In the genomic region with DNA sequence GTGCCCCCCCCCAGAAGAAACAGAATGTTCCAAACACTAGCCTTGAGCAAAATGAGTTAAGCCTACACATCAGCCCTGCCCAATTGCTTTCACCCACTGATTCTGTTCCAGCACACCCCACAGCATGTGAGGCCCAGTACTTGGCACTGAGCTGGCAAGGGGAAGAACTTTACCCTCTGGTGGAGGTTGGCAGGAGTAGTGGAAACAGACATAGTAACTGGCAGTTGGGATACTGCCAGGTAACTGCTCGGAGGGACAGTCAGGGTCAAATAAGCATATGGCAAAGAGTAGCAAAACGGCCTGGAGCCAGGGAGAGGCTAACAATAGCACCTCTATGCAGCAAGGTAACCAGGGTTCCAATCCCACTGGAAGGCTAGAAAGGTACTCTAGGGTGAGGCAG, we compare ENCODE assay signal across 13 mouse cellular contexts. TPM values are rescaled to one million over a fixed set of nuclear protein-coding genes. Genes with fewer than 3 reads are reported as not detected.
A peak's percentile ranks its signal among the peaks of the same experiment; 100 is the strongest.
DNase-seq lines count a peak whose midpoint lies in the region; ATAC-seq lines count a peak whose summit lies in the region.
"Had no signal": no experiment of that assay in that cellular context is flagged by ENCODE, and none has a peak within 500 bp of the region (broad histone marks: within the 10 kb centered on the region; RNA-seq: fewer than 3 reads in every experiment).

No protein-coding gene starts in this region.

- H3K27me3 ChIP-seq in hindbrain, embryonic 16.5 days (replicated peaks; ENCODE audit: control insufficient read depth, insufficient read depth, low read length) = no peaks in the 10 kb centered on the region
- H3K27me3 ChIP-seq in hindbrain, embryonic 10.5 days (ENCODE audit: insufficient read depth, poor library complexity, severe bottlenecking) = no peaks in the 10 kb centered on the region
- H3K27me3 ChIP-seq: midbrain, embryonic 12.5 days; Patski had no signal

- no peak overlapping the region for H3K4me2 ChIP-seq in hindbrain, embryonic 16.5 days (ENCODE audit: low read length)
- H3K4me2 ChIP-seq: midbrain, embryonic 12.5 days had no signal

- H3K27ac ChIP-seq in hindbrain, embryonic 16.5 days (ENCODE audit: low read depth, low read length) = no peak overlapping the region
- H3K27ac ChIP-seq in hindbrain, embryonic 10.5 days = no peak overlapping the region
- H3K27ac ChIP-seq: liver, embryonic 14.5 days; midbrain, embryonic 12.5 days had no signal

- H3K9ac ChIP-seq in hindbrain, embryonic 16.5 days (ENCODE audit: low read depth, low read length) = no peak overlapping the region
- H3K9ac ChIP-seq: liver, embryonic 14.5 days; midbrain, embryonic 12.5 days had no signal

- H3K9me3 ChIP-seq in hindbrain, embryonic 16.5 days (ENCODE audit: control insufficient read depth, low read length) = no peaks in the 10 kb centered on the region
- no peaks in the 10 kb centered on the region for H3K9me3 ChIP-seq in hindbrain, embryonic 10.5 days
- H3K9me3 ChIP-seq: midbrain, embryonic 12.5 days had no signal

- 63% methylated on average over 2 of the region's 2 CpGs for WGBS in hindbrain, embryonic 16.5 days
- 77% methylated on average over 2 of the region's 2 CpGs for WGBS in hindbrain, embryonic 10.5 days

- peak; percentile 40 to 48 for DNase-seq in adrenal gland, adult (ENCODE audit: inconsistent age in 2 of 2, low spot score in 1 of 2)
- DNase-seq in adrenal gland, postnatal 25 days = no peak
- DNase-seq in hindbrain, embryonic 10.5 days (ENCODE audit: low spot score) = no peak
- peak; percentile 56 to 75 for DNase-seq in gastrocnemius, adult 8-10 months (ENCODE audit: low spot score in 2 of 2)
- peak; percentile 95 for DNase-seq in kidney, adult 9 months
- no peak for DNase-seq in spleen, adult 12 weeks (ENCODE audit: low spot score)
- no peak for DNase-seq in embryo, embryonic 10.5 days (ENCODE audit: low spot score)

- no peak overlapping the region for H3K4me3 ChIP-seq in hindbrain, embryonic 16.5 days (ENCODE audit: low read length)
- H3K4me3 ChIP-seq in hindbrain, embryonic 10.5 days = no peak overlapping the region
- H3K4me3 ChIP-seq: midbrain, embryonic 12.5 days had no signal

- H3K36me3 ChIP-seq in hindbrain, embryonic 16.5 days (ENCODE audit: control insufficient read depth, insufficient read depth, low read length) = no peaks in the 10 kb centered on the region
- H3K36me3 ChIP-seq in hindbrain, embryonic 10.5 days = no peaks in the 10 kb centered on the region
- H3K36me3 ChIP-seq: midbrain, embryonic 12.5 days had no signal

- no peaks in the 10 kb centered on the region for H3K4me1 ChIP-seq in hindbrain, embryonic 16.5 days (ENCODE audit: control insufficient read depth, insufficient read depth, low read depth, low read length)
- H3K4me1 ChIP-seq in hindbrain, embryonic 10.5 days (replicated peaks) = no peaks in the 10 kb centered on the region
- H3K4me1 ChIP-seq: midbrain, embryonic 12.5 days had no signal

- ATAC-seq in hindbrain, embryonic 16.5 days = peak; percentile 80
- ATAC-seq: Patski had no signal

RNA-seq across cellular contexts. Expression of a gene that starts 7.2 kb away (rescaled TPM):
- 44.7 and 70.5 TPM in 2 replicates for total RNA-seq in adrenal gland, postnatal 25 days (2021)
- 33.9 and 35.6 TPM in 2 replicates for polyA plus RNA-seq in hindbrain, embryonic 16.5 days (2015; fragmentation: Nextera tagmentation; extraction: Ambion mirVana)
- polyA plus RNA-seq in hindbrain, embryonic 10.5 days (2016; fragmentation: Nextera tagmentation; extraction: Ambion mirVana) = 16.8 and 19.4 TPM in 2 replicates
- 1 to 10 TPM; 4.2 to 7.9 (median 6.0) TPM for total RNA-seq in gastrocnemius, adult 8-10 months (2022)

RNA-seq across cellular contexts. Expression of a gene that starts 8.0 kb away (rescaled TPM):
- not detected in 2 replicates for total RNA-seq in adrenal gland, postnatal 25 days (2021)
- polyA plus RNA-seq in hindbrain, embryonic 16.5 days (2015; fragmentation: Nextera tagmentation; extraction: Ambion mirVana) = not detected in 2 replicates
- polyA plus RNA-seq in hindbrain, embryonic 10.5 days (2016; fragmentation: Nextera tagmentation; extraction: Ambion mirVana) = not detected in 2 replicates
- total RNA-seq in gastrocnemius, adult 8-10 months (2022) = not detected
- total RNA-seq: granulocyte monocyte progenitor cell, adult 5-6 weeks had no signal
- polyA plus RNA-seq: liver, embryonic 14.5 days; midbrain, embryonic 12.5 days; Patski; stomach, embryonic 14.5 days had no signal

RNA-seq across cellular contexts. Expression of a gene that starts 10.9 kb away (rescaled TPM):
- 0.06 TPM in 1 of 2 replicates, not detected in the other for total RNA-seq in adrenal gland, postnatal 25 days (2021)
- polyA plus RNA-seq in hindbrain, embryonic 16.5 days (2015; fragmentation: Nextera tagmentation; extraction: Ambion mirVana) = 0.14 and 0.55 TPM in 2 replicates
- not detected in 2 replicates for polyA plus RNA-seq in hindbrain, embryonic 10.5 days (2016; fragmentation: Nextera tagmentation; extraction: Ambion mirVana)
- 1,000 to 10,000 TPM; 1,586 to 2,341 (median 2,026) TPM for total RNA-seq in gastrocnemius, adult 8-10 months (2022)
- total RNA-seq: granulocyte monocyte progenitor cell, adult 5-6 weeks had no signal
- polyA plus RNA-seq: midbrain, embryonic 12.5 days had no signal

RNA-seq across cellular contexts. Expression of a gene that starts 56.4 kb away (rescaled TPM):
- total RNA-seq in adrenal gland, postnatal 25 days (2021) = 103 and 180 TPM in 2 replicates
- 1.9 and 2.5 TPM in 2 replicates for polyA plus RNA-seq in hindbrain, embryonic 16.5 days (2015; fragmentation: Nextera tagmentation; extraction: Ambion mirVana)
- 0.32 and 0.85 TPM in 2 replicates for polyA plus RNA-seq in hindbrain, embryonic 10.5 days (2016; fragmentation: Nextera tagmentation; extraction: Ambion mirVana)
- 1 to 10 TPM; 1.7 to 3.9 (median 3.1) TPM for total RNA-seq in gastrocnemius, adult 8-10 months (2022)

Comparison
In these comparisons a context has a peak if more than half of its experiments do, and no peak if none do; other contexts are left out.
1. DNase-seq: peak in adrenal gland, adult (2 of 2), gastrocnemius, adult 8-10 months (2 of 2) and kidney, adult 9 months (single experiment); none in adrenal gland, postnatal 25 days (single experiment), hindbrain, embryonic 10.5 days (single experiment), spleen, adult 12 weeks (single experiment) and embryo, embryonic 10.5 days (single experiment).
2. RNA of a gene that starts 10.9 kb away (total RNA-seq): 1,586 to 2,341 TPM in gastrocnemius, adult 8-10 months; 0.06 TPM in adrenal gland, postnatal 25 days; every median in the first group is over 1,000 times any median in the second.